Mouse (Mus musculus) spleen, adult 2 months (tissue): Measurements from ENCODE around the gene Mphosph8.

Source experiments
- CTCF ChIP-seq: fragments of 200-500 bp; IDR thresholded peaks from 2 replicates; pipeline ENCODE4 v1.5.1; 2011; ENCODE audit warnings: mild to moderate bottlenecking, inconsistent platforms; ENCODE audit not compliant: insufficient read depth, insufficient read length, insufficient replicate concordance; ENCODE audit errors: extremely low read depth
- POLR2A ChIP-seq: fragments of 200-500 bp; IDR thresholded peaks from 2 replicates; pipeline ENCODE4 v1.6.1; 2011; ENCODE audit warnings: low read depth, low read length, inconsistent platforms

- TF ChIP-seq POLR2A (no peak), CTCF (no peak)
These were observed 29.8 kb downstream of the Mphosph8 start for GRCm38 (mm10) chr14:56697836-56698235.
